Mouse (Mus musculus) fat pad, adult 2 months (tissue): ENCODE data around the gene Serinc5.

Experiments
- DNase-seq: peaks from one replicate; pipeline ENCODE4 v3.0.0-alpha.2; 2011; ENCODE audit warnings: low read depth, low spot score; ENCODE audit errors: extremely low read depth

Serinc5 gene

DNA sequence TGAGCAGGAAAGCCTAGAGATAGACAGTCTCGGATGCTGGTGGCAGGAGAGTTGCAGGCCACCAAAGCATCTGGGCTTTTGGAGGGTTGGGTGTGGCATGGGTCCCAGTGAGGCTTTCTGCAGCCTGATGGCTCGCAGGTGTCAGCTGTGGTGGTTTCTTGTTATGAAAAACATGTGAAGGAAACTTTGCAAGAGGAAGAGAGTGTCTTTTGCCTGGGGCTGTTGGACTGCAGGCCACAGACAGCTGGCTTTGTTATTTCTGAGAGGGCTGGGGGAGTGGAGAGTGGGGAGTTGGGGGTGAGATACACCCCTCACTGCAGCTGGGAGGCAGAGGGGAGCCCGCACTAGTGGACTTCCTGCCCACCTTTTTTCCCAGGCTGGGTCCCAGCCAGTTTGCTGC lies 127.9 kb downstream of the Serinc5 start:
- DNase-seq: no peak

DNA sequence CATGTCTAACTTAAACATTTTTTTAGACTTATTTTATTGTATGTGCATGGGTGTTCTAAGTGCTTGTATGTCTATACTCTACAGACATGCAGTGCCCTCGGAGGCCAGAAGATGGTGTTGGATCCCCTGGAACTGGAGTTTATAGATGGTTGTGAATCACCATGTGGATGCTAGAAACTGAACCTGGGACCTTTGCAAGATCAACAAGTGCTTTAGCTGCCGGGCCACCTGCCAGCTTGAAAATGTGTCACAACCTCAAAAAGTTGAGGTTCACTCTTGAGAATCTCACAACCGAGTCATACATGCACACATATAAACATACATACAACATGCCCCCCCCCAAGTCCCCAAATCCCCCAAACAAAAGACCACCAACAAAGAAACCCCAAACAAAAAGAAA lies 129.0 kb downstream of the Serinc5 start:
- no peak for DNase-seq

DNA sequence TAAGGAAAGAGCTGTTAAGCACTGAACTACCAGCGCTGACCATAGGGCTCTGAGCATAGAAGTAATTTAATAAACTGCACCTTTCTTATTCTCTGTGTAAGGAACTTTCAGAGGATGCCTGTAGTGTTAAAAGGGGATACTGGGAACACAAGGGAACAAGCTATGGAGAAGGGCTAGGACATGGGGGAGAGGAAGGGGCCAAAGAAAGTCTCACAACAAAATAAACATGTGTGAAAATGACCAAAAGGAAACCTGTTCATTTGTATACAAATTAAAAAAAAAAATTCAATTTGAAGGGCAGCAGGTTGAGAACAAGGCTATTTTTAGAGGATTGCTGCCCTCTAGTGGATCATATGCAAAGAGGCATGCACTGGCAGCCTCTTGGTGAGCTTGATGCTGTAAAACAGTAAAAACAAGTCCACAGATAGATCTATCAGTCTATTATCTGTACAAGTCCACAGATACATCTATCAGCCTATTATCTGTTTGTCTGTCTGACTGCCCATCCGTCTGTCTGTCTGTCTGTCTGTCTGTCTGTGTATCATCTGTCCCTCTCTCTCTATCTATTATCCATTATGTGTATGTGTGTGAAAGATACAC lies 129.9 kb downstream of the Serinc5 start:
- DNase-seq: no peak

DNA sequence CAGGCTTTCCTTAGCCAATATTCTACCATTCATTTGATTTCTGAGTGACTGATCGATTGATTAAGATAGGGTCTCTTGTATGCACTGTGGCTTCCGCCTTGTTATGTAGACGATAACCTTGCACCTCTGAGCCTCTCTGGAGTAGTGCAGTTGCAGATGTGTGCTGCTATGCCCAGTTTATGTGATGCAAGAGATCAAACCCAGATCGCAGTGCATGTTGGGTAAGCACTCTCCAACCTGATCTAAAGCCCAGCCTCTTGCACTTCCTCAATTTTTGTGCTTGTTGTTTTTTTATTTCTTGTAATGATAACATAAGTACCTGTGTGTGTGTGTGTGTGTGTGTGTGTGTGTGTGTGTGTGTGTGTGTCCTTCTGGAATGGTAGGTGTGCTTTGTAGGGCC lies 132.0 kb downstream of the Serinc5 start:
- DNase-seq: no peak

DNA sequence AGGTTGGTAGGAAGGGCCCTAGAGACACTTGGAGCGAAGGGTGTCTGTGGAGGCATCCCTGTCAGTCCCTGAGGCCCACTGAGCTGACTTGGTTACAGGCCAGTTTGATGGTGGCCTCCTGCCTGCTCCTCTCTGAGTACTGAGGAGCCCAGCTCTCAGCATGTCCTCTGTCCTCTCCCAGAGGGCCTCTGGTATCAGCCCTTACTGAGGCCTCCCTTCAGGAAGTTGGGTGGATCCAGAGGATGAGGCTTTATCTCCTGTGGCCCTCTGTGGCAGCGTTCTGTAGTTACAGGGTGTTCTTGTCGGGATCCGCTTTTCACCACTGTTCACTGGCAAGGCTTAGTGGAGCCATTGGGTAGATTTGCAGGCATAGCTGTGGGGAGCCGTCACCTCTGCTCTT lies 132.4 kb downstream of the Serinc5 start:
- no peak for DNase-seq

DNA sequence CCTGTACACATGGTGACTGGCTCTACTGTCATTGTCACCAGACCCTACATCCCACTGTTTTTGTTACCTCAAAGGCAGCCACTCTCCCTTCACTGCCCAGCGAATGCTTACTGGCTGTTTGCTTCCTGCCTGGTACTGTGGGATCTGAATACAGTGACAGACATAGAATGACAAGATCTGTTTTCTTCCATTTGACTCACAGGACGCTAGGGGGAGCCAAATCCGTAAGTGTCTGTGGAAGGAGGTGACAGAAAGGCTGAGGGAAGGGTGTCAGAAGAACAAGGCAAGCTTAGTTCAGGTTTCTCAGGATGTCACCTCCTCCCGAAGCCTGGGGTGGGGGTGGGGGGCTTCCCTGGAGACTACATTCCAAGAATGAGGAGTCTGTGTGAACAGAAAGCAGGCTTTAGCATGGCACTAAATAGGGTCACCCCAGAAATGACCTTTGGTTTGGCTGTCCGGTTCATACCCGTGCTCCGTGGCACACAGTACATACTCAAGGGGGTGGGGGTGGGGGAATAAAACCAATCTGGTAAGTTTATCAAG lies 140.2 kb downstream of the Serinc5 start:
- peak; percentile 21 for DNase-seq

DNA sequence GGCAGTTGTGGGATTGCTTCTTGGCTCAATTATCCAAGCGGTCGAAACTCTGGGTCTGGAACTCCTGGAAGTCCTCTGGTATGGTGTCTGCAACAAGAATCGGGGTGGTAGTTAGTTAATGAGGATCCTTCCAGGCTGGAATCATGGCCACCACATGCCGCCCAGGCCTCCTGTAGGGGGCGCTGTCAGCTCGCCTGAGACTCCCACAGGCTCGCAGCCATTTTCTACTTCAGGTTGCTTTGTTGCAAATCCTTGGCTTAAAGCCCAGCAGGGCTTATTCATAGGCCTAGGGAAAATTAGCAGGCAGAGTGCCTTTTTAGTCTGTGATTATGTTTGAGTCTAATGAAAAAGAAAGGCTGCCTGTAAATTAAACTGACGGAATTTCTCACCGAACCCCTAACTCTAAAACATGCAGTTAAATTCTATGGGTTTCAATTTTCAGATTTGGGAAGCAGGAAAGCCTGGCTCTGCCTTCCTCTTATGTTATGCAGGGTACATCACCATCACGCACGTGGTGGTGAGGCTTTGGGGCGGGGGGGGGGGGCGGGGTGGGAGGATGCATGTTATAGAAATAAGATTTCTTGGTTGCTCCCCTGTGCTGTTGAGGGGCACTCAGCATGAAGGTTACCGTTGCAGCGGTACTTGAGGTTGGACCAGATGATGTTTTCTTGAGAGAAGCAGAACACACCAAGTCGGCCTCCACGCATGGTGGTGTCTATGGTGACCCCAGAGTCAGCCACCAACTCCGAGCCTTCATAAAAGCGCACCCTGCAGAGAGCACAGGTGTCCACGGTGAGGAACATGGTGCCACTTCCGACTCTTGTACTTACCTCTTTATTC lies 141.1 kb downstream of the Serinc5 start:
- DNase-seq: peak; percentile 76

DNA sequence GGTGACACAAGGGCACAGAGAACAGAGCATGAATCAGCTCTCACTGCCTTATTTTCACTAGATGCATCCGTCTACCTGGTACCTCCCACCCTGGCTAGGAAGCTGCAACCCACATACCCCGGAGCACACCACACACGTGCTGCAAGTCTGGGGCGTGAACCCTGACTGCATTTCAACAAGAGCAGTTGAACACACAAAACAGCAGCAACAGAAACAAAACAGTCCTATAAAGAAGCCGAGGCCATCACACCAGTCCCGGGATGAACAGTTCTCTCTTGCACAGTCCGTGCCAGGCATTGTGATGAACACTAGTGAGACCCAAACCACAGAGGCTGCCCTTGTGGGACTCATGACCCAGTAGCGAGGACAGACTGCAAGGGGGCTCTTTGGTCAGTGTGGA lies 142.8 kb downstream of the Serinc5 start:
- DNase-seq: no peak

DNA sequence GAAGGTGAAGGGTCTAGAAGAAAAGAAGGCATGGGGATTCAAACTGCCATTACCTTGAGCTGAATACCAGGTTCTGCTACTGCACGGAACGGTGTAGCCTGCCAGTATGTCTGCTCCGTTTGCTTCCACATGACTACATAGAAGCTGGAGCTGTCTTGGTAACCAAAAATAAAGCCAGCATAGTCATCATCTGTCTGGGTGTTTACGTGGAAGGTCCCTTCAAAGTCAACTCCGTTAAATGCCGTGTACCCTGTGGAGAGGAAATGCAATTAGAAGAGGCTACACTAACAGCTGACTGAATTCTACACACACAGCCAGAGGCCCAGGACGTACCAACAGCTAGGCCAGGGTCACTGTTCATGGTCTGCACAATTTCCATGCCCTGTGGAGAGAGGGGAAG lies 144.1 kb downstream of the Serinc5 start:
- DNase-seq: no peak

DNA sequence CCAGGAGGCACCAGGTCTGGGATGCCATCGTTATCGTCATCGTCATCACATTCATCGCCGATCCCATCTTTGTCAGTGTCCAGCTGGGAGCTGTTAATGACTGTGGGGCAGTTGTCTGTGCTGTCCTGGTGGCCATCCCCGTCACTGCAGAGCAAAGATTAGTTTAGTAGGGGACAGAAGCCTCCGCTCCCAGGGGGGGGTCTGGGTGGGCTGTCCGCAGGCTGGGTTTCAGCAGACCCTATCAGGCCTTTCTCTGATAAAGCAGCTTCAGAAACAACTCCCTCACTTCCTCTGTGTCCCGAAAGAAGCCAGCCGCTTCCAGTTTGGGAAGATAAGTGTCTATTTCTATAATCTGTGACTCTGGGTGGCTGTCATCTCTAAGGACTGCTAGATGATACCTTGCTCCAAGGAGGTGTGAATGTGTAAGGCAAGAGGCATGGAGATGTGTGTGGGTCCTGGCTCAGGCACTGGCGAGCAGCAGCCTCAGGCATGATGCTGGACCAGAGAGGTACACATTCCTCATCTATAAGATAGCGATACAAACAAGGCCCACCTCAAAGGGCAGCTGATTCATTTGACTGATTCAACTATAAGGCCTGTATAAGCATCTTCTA lies 147.2 kb downstream of the Serinc5 start:
- DNase-seq: no peak

DNA sequence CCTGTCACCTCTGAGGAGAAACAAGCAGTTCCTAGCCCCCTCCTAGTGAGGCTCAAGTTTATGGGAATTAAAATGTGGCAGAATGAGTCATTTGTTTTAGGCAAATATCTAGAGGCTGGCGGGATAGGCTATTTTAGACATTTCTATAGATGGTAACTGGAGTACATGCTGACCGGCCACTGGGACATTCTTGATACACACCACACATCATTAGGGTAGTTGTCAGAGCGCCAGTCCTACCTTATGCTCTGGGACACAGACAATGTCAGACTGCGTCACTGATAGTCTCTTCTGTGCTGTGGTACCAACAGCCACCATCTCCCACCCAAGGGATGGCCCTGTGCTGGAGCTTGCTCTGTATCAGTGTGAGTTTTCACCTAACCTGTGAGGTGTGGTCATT lies 148.2 kb downstream of the Serinc5 start:
- DNase-seq: no peak

DNA sequence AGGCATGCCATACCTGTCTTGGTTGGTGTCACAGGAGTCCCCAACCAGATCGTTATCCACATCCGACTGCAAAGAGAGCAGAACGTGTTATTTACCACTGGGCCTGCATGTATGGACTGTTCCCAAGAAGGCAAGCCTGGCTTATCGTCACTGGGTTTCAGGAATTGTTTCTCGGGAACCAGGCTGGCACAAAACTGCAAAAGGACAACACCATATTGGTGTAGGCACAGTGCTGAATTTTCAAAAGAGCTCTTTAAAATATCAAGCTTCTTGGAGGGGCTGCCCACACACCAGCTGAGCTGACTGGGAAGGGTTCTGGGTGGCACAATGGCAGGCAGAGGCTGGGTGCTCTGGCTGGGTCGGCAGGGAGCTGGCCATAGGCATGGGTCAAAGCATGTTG lies 149.6 kb downstream of the Serinc5 start:
- no peak for DNase-seq
